Mouse (Mus musculus): ENCODE measurements around the gene Prodh2.
"Not testable (repeated sequence)": the region's sequence is repeated elsewhere in the genome, so short reads cannot be mapped to it uniquely, and the experiment has no call there.

Gene Prodh2

GRCm38 (mm10) chr7:30493401-30493931, at the start of gene Prodh2:
Prodh2 (plus strand) TSS chr7:30493622.
- DNase-seq: peak; percentile 85

DNA sequence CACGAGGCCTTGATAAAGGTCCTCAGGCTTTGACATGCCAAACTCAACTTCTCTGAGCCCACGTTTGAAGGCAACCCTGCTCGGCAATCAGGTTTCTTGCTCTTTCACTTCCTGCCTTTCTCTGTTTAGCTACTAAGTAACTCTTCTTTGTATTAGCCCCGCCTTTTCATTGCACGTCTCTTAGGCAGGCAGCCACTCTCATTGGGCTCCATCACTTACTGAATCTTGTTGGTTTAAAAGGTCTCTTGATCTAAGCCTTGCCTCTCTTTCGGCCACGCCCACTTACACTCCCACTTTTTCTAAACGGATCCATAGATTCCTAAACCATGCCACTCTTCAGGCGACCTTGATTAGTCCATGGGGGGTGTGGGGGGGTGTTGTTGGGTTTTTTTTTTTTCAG, 49.7 kb upstream of the Prodh2 start:
- DNase-seq: no peak

GRCm38 (mm10) chr7:30444154-30444970, 49.1 kb upstream of the Prodh2 start:
- no peak for DNase-seq

GRCm38 (mm10) chr7:30444971-30445751, 48.3 kb upstream of the Prodh2 start, which contains the start of gene Aplp1:
Aplp1 (minus strand) TSS chr7:30445535.
- DNase-seq: peak; percentile 31

GRCm38 (mm10) chr7:30450241-30450640, 43.2 kb upstream of the Prodh2 start:
- DNase-seq: no peak

- no peak for DNase-seq
These were observed 40.1 kb upstream of the Prodh2 start for GRCm38 (mm10) chr7:30453327-30453726.

DNA sequence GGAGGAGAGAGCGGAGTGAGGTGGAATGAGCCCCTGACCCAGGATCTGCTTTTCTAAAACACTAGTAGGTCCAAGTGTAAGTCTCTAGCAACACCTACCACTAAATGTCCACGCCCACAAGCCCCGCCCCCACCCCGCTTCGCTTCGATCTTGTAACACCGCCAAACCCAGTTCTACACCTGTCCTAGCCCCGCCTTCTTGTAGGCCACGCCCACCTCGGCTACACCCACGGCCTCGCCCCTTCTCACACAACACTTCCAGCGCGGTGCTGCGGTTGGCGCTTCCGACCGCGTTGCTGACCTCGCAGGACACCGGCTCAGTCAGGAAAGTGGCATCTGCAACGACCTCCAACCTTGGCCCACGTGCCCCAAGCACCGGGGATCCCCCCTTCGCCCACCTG, 39.7 kb upstream of the Prodh2 start:
- DNase-seq: peak; percentile 65

GRCm38 (mm10) chr7:30454259-30454658, 39.2 kb upstream of the Prodh2 start:
- DNase-seq: no peak

DNA sequence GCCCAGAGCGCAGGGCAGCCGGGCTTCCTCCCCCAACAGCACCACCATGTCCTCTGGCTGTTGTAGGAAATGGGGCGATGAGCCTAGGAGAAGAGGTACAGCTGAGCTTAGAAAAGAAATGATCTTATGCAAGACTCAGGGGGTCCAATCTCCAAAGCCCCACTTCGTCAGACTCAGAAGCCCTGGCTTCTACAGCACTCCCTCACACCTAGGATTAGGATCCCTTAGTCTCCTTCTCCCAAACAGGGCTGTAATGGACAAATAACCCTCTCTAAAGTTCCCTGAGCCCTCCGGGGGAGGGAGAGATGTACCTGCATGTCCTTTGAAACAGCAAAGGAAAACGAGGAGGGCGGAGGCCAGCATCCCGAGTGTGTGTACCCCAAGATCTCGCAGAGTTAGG, 36.9 kb upstream of the Prodh2 start:
- DNase-seq: no peak

GRCm38 (mm10) chr7:30456911-30457628, 36.4 kb upstream of the Prodh2 start:
- DNase-seq: no peak

DNA sequence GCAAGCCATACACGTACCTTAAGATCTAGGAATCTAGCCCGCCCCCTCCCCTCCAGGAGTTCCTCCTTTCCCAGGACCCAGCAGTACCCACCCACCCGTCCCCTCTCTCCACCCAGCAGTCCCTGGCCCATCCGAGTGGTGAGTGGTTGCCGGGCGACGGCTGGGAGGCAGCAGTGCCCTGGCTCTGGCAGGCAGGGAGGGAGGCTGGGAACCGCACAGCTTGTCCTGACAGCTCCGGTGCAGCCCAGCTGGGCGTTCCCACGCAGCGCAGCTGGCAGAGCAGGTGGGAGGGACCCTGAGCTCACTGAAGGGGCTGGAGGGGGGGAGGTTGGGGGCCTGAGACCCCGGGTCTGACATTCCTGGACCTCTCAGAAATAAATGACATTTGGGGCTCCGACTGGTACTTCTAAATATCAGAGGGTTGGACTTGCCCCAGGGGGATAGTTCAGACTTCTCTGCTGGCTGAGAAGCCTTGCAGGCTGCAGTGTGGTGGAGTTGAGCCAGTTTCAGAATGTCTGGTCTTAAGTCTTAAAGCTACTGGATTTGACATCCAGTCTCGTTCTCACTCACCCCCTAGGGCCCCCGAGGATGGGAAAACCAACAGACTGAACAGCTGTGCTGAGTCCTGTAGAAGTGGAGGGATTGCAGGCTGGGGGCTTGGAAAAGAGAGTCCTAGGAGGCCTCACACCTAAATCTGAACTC, 35.6 kb upstream of the Prodh2 start, which contains the start of the genes Kirrel2 and Nphs1:
Kirrel2 (minus strand) TSS at position 62 of the 702 bp plus-strand sequence.
Nphs1 (plus strand) TSS at position 687 of the 702 bp plus-strand sequence.
- no peak for DNase-seq

DNA sequence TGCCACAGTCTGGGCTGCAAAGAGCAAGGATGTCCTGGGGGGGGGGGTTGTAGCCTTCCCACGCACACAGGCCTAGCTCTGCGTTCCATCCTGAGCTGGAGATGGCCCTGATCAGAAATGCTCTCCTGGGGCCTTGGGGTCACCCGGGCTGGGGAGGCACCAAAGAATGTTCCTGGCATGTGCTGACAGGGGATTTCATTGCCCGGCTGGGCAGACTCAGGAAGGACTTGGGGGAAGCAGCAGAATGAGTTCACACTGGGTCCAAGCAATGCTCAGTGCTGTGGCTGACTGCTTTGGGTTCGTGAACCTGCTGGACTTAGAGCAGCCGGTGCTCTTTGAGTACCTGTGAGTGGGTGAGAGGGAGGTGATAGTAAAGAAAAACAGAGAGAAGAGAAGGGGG, 33.9 kb upstream of the Prodh2 start:
- no peak for DNase-seq

- no peak for DNase-seq
These were observed 29.9 kb upstream of the Prodh2 start for GRCm38 (mm10) chr7:30463568-30463967.

GRCm38 (mm10) chr7:30463996-30464395, 29.4 kb upstream of the Prodh2 start:
- DNase-seq: no peak

GRCm38 (mm10) chr7:30464816-30465300, 28.6 kb upstream of the Prodh2 start:
- no peak for DNase-seq

GRCm38 (mm10) chr7:30472411-30472810, 21.0 kb upstream of the Prodh2 start:
- no peak for DNase-seq

DNA sequence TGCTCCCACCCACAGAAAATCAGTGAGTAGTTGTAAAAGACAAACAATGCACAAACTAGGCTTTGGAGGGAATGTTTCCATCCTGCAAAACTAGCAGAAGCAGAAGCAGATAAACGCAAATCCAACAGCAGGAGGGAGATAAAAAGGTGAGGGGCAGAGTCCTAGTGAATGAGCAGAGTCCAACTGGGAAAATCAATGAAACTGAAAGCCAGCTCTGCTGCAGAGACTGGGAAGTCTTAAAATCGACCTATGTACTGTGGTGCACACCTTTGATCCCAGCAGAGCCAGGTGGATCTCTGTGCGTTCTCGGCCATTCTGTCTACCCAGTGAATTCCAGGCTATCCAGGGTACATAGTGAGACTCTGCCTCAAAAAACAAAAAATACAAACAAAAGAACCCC, 18.4 kb upstream of the Prodh2 start:
- no peak for DNase-seq

- DNase-seq: not testable (repeated sequence)
These were observed 17.3 kb upstream of the Prodh2 start for GRCm38 (mm10) chr7:30476136-30476535.

- no peak for DNase-seq
These were observed 15.7 kb upstream of the Prodh2 start for GRCm38 (mm10) chr7:30477415-30478381.

DNA sequence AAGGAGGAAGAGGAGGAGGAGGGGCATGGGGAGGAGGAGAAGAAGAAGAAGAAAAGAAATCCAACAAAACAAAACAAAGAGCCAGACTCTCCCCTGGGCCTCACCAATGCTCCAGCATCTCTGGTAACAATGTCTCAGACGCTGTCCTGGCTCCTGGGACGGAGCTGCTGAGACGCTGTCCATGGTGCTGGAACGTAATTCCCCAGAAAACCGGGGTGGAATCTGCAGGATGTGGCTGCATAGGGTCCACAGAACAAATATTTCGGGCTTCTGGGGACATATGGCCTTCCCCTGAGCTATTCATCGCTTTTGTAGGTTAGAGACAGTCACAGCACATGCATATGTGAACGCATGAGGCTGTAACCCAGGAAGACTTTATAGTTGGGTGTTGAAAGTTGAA, 9.2 kb upstream of the Prodh2 start:
- DNase-seq: no peak

Data from kidney, adult 11 months (tissue).